Mouse (Mus musculus) neural tube, embryonic 15.5 days (tissue): Measurements from ENCODE around the gene Tspo2. TPM values are rescaled to one million over a fixed set of nuclear protein-coding genes. Genes with fewer than 3 reads are reported as not detected.

Experiments used
- ATAC-seq: fragments of 200-750 bp; cut with Nextera tagmentation; 2 replicates; pipeline ENCODE4 v1.8.0; 2017; ENCODE audit warnings: mild to moderate bottlenecking, moderate TSS enrichment, moderate library complexity; ENCODE audit not compliant: low FRiP score
- H3K27ac ChIP-seq: fragments of 300-500 bp; sonication (generic); replicated peaks from 2 replicates; pipeline ENCODE4 v1.5.1; 2015; ENCODE audit warnings: mild to moderate bottlenecking, inconsistent platforms
- H3K27me3 ChIP-seq: fragments of 300-500 bp; sonication (generic); replicated peaks from 2 replicates; pipeline ENCODE4 v1.6.1; 2015; ENCODE audit warnings: inconsistent platforms
- H3K36me3 ChIP-seq: fragments of 300-500 bp; sonication (generic); 2 replicates; pipeline ENCODE4 v1.6.1; 2015; ENCODE audit warnings: inconsistent platforms
- H3K4me1 ChIP-seq: fragments of 300-500 bp; sonication (generic); 2 replicates; pipeline ENCODE4 v1.6.1; 2015; ENCODE audit warnings: inconsistent platforms
- H3K4me2 ChIP-seq: fragments of 300-500 bp; sonication (generic); 2 replicates; pipeline ENCODE4 v1.6.1; 2015; ENCODE audit warnings: inconsistent platforms, mild to moderate bottlenecking, moderate library complexity
- H3K4me3 ChIP-seq: fragments of 300-500 bp; sonication (generic); replicated peaks from 2 replicates; pipeline ENCODE4 v1.5.1; 2015; ENCODE audit warnings: mild to moderate bottlenecking, inconsistent platforms
- H3K9ac ChIP-seq: fragments of 300-500 bp; sonication (generic); replicated peaks from 2 replicates; pipeline ENCODE4 v1.6.1; 2015; ENCODE audit warnings: mild to moderate bottlenecking, inconsistent platforms
- H3K9me3 ChIP-seq: fragments of 300-500 bp; sonication (generic); replicated peaks from 2 replicates; pipeline ENCODE4 v1.6.1; 2016; ENCODE audit warnings: inconsistent platforms
- WGBS: fragments of 180-500 bp; shearing (Covaris S2); methylation state at CpG from one replicate; pipeline ENCODE4 v1.1.7; 2015; ENCODE audit warnings: mixed read lengths; 5-methylcytosine and 5-hydroxymethylcytosine counted together
- polyA plus RNA-seq: library from polyadenylated mRNA; unstranded; fragments of >200 nt; fragmentation: Nextera tagmentation; extraction: Ambion mirVana; gene quantifications from 2 replicates; pipeline ENCODE4 v1.2.1, GENCODE M21; 2015

Gene Tspo2
- polyA plus RNA-seq, 1 experiment from 2014 or later: 1.1 TPM

- H3K9me3 ChIP-seq: no peaks in the 10 kb centered on the region
- ATAC-seq: peak; percentile 16
- H3K36me3 ChIP-seq: peaks cover 7% of the 10 kb centered on the region; the same call in 1 of the 2 replicates
- H3K4me3 ChIP-seq: peak overlapping the region; percentile 90
- peak overlapping the region; percentile 85 for H3K4me2 ChIP-seq
- no peaks in the 10 kb centered on the region for H3K27me3 ChIP-seq
- H3K27ac ChIP-seq: peak overlapping the region; percentile 99
- peak overlapping the region; percentile 66 for H3K9ac ChIP-seq
- H3K4me1 ChIP-seq: peaks cover 32% of the 10 kb centered on the region
- WGBS: 0% methylated on average over 13 of the region's 13 CpGs
Observed at GRCm38 (mm10) chr17:48410299-48410785, 41.0 kb downstream of the Tspo2 start.

DNA sequence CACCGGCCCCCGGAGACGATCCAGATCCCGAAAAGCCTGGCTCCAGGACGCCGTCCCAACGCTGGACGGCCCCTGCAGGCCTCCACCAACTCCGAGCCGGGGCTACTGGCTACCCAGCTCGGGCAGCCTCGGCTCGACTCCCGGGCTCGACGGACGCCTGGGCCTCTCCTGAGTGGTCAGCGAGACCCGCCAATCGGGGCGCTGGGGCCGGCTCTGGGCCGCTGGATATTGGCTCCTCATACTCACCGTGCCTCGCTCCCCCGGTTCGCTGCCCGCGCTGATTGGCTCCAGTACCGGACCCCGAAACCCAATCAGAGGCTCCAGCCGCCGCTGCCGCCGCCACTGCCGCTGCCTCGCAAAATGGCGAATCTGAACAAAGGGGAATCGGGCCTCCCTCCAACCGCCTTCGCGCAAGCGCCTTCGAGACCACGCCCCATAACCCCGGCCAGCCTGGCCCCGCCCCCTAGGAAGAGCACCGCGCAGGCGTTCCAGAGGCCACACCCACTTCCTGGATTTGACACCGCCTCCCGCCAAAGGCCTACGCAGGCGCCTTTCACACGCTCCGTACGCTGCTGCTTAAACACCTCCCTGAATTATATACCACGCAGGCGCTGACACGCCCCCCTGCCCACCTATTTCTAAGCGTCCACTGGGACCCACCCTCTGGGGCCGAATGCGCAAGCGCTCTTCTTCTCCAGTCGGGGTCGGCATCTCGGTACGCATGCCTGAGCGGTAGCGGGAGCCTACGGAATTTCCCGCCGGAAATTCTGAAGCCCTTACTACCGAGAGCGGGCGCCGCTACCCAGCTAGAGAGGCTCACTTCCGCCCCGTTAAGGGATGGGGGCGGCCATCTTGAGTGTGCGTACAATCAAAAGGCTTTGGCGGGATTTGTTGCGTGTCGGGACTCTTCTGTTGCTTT, 41.7 kb downstream of the Tspo2 start, which contains the start of the genes Nfya and Oard1:
Gene Nfya (minus strand): TSS at position 527 of the 919 bp plus-strand sequence.
Gene Oard1 (plus strand): TSS at position 635 of the 919 bp plus-strand sequence.
- H3K4me2 ChIP-seq: peak within 1 kb of the TSS; percentile 85
- H3K36me3 ChIP-seq: peaks cover 5% of the 10 kb centered on the region; the same call in 1 of the 2 replicates
- peak within 1 kb of the TSS; percentile 99 for H3K27ac ChIP-seq
- H3K27me3 ChIP-seq: no peaks in the 10 kb centered on the region
- peak within 1 kb of the TSS; percentile 99 for H3K9ac ChIP-seq
- WGBS: under 1% methylated on average over 83 of the region's 84 CpGs
- peak; percentile 96 for ATAC-seq
- no peaks in the 10 kb centered on the region for H3K9me3 ChIP-seq
- peak within 1 kb of the TSS; percentile 90 for H3K4me3 ChIP-seq
- H3K4me1 ChIP-seq: peaks cover 32% of the 10 kb centered on the region

- WGBS: under 1% methylated on average over 46 of the region's 47 CpGs
- H3K4me3 ChIP-seq: peak overlapping the region; percentile 90
- H3K9me3 ChIP-seq: no peaks in the 10 kb centered on the region
- H3K27ac ChIP-seq: peak overlapping the region; percentile 99
- H3K9ac ChIP-seq: peak overlapping the region; percentile 99
- H3K36me3 ChIP-seq: no peaks in the 10 kb centered on the region
- H3K4me2 ChIP-seq: peak overlapping the region; percentile 85
- peaks cover 32% of the 10 kb centered on the region for H3K4me1 ChIP-seq
- peak; percentile 37 for ATAC-seq
- no peaks in the 10 kb centered on the region for H3K27me3 ChIP-seq
Observed at GRCm38 (mm10) chr17:48408526-48409291, 42.6 kb downstream of the Tspo2 start.

DNA sequence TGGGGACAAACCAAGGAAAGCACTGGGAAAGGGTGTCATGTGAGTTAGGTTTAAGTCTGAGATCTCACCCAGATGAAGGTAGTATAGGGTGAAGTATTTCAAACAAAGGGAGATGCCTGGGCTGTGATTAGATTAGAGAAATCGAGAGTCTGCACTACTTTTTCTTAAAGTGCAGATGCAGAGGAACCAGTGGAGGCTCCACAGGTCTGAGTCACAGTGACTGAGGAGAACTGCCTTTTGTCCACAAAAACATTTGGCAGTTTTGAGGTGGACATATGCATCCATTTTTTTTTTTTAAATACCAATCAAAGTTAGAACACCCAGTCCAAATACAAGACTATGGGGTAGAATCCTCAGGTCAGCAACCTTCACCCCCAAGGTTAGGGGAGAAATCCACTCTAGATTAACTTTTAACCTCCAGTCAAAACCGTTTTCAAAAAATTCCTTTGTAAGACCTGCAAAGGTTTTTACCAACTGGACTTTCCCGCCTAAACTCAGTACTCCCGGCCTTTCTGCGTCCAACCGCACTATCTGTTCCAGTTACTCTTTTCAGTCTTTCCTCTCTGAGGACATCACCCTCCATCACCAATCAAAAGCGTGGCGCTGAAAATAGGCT, 43.3 kb downstream of the Tspo2 start:
- 13% methylated on average over 8 of the region's 8 CpGs for WGBS
- Histone ChIP-seq H3K9ac (peak overlapping the region; percentile 99), H3K9me3 (no peaks in the 10 kb centered on the region), H3K27ac (peak overlapping the region; percentile 99), H3K4me3 (peak overlapping the region; percentile 90), H3K4me1 (peaks cover 32% of the 10 kb centered on the region), H3K27me3 (no peaks in the 10 kb centered on the region), H3K4me2 (peak overlapping the region; percentile 85), H3K36me3 (no peaks in the 10 kb centered on the region)
- ATAC-seq: no peak

- Histone ChIP-seq H3K9me3 (no peaks in the 10 kb centered on the region), H3K27me3 (no peaks in the 10 kb centered on the region), H3K4me2 (peak overlapping the region; percentile 85; the same call in 1 of the 2 replicates), H3K4me1 (peaks cover 31% of the 10 kb centered on the region), H3K27ac (no peak overlapping the region), H3K36me3 (no peaks in the 10 kb centered on the region), H3K9ac (peak overlapping the region; percentile 32), H3K4me3 (no peak overlapping the region)
- 86% methylated on average over 4 of the region's 4 CpGs for WGBS
- no peak for ATAC-seq
Observed at GRCm38 (mm10) chr17:48407154-48407553, 44.2 kb downstream of the Tspo2 start.

DNA sequence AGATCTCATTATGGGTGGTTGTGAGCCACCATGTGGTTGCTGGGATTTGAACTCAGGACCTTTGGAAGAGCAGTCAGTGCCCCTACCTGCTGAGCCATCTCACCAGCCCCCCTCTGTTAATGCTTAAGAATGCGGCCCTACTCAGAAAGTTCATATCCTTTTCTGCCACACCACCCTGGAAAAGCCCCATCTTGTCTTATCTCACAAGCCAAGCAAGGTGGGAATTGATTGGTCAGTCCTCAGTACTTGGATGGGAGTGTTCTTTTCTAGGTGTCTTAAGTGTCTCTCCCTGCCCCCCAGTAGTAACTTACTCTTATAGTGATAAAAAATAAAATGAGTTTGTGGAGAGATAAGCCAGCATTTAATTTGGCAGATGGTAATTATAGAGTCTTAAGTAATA, 46.6 kb downstream of the Tspo2 start:
- Histone ChIP-seq H3K27ac (no peak overlapping the region), H3K4me1 (peaks cover 17% of the 10 kb centered on the region), H3K9ac (no peak overlapping the region), H3K36me3 (peaks cover under 1% of the 10 kb centered on the region; the same call in 1 of the 2 replicates), H3K4me3 (no peak overlapping the region), H3K4me2 (no peak overlapping the region), H3K27me3 (no peaks in the 10 kb centered on the region), H3K9me3 (no peaks in the 10 kb centered on the region)
- WGBS: 87% methylated on average over 1 of the region's 1 CpGs
- no peak for ATAC-seq

DNA sequence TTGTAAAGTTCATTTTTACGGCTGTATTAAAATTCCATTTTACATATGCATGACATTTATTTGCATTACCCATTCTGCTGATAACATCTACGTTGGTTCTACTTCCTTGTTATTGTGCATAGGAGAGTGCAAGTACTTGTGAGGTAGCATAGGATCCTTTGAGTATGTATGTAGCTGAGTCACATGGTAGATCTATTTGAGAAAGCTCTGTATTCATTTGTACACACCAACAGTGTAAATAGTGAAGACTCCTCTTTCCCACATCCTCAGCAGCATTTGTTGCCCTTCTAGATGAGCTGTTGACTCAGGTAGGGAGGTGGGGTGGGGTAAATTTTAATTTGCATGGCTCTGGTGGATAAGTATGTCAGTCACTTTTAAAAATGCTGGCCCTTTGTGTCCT, 47.5 kb downstream of the Tspo2 start:
- WGBS: 88% methylated on average over 2 of the region's 2 CpGs
- no peak for ATAC-seq
- H3K9me3 ChIP-seq: no peaks in the 10 kb centered on the region
- H3K4me3 ChIP-seq: no peak overlapping the region
- peaks cover 9% of the 10 kb centered on the region; the same call in 1 of the 2 replicates for H3K36me3 ChIP-seq
- H3K27ac ChIP-seq: no peak overlapping the region
- peaks cover 17% of the 10 kb centered on the region for H3K4me1 ChIP-seq
- no peak overlapping the region for H3K9ac ChIP-seq
- no peak overlapping the region for H3K4me2 ChIP-seq
- no peaks in the 10 kb centered on the region for H3K27me3 ChIP-seq

- Histone ChIP-seq H3K36me3 (peaks cover 16% of the 10 kb centered on the region), H3K4me2 (no peak overlapping the region), H3K4me3 (no peak overlapping the region), H3K9ac (no peak overlapping the region), H3K9me3 (no peaks in the 10 kb centered on the region), H3K27ac (no peak overlapping the region), H3K27me3 (no peaks in the 10 kb centered on the region), H3K4me1 (peaks cover 9% of the 10 kb centered on the region)
- 92% methylated on average over 3 of the region's 3 CpGs for WGBS
- ATAC-seq: no peak
Observed at GRCm38 (mm10) chr17:48402751-48403150, 48.6 kb downstream of the Tspo2 start.

DNA sequence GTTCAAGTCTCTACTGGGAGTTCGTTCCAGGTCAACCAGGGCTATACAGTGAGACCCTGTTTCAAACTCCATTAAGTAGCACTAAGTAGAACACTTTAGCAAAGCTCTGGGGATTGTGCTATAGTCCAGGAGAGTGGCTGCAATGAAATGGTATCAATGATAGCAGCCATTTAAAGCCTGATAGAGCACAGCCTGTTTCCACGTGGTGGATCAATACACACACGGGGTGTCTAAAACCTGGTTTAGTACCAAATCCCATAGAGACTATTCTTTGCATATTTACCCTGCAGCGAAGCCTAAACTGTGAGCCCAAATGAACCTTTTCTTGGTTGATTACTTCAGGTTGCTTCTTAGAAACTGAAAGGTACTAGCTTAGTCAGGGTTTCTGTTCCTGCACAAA, 49.6 kb downstream of the Tspo2 start:
- H3K9ac ChIP-seq: no peak overlapping the region
- H3K4me3 ChIP-seq: no peak overlapping the region
- peaks cover 16% of the 10 kb centered on the region for H3K36me3 ChIP-seq
- no peaks in the 10 kb centered on the region for H3K9me3 ChIP-seq
- 77% methylated on average over 4 of the region's 4 CpGs for WGBS
- no peaks in the 10 kb centered on the region for H3K4me1 ChIP-seq
- no peaks in the 10 kb centered on the region for H3K27me3 ChIP-seq
- ATAC-seq: no peak
- no peak overlapping the region for H3K4me2 ChIP-seq
- H3K27ac ChIP-seq: no peak overlapping the region
